Mouse (Mus musculus) Patski (cell line): Measurements from ENCODE around the gene Robo1. TPM values are rescaled to one million over a fixed set of nuclear protein-coding genes. Genes with fewer than 3 reads are reported as not detected.

Experiments used
- ATAC-seq: fragments of 100-300 bp; one replicate; pipeline ENCODE4 v1.8.0; 2021
- CTCF ChIA-PET: fragments of 350-600 bp; sonication (Branson Sonifier 250); formaldehyde crosslinking; loops from one replicate; lab custom pipeline; 2022; ENCODE audit warnings: inconsistent platforms; lab: Charles Lee
- POLR2A ChIA-PET: fragments of 350-600 bp; sonication (Branson Sonifier 250); formaldehyde crosslinking; loops from one replicate; lab custom pipeline; 2022; ENCODE audit warnings: antibody characterized with exemption, inconsistent platforms; lab: Charles Lee
- DNase-seq: peaks from one replicate; pipeline ENCODE4 v3.0.0-alpha.2; 2011; ENCODE audit warnings: low read depth, low spot score
- H3K27me3 ChIP-seq: fragments of 371-371 bp; one replicate; pipeline ENCODE4 v1.5.1; 2021
- CTCF ChIP-seq: fragments of 100-300 bp; IDR thresholded peaks from one replicate; pipeline ENCODE4 v1.5.1; 2021
- in situ Hi-C: fragments of 300-500 bp; cut with MboI; formaldehyde crosslinking; loops from 3 replicates; pipeline ENCODE4 v1.11.1; 2018; ENCODE audit warnings: low pct_unique_long_range_greater_than_20kb, mixed read lengths
- polyA plus RNA-seq: library from polyadenylated mRNA; unstranded; gene quantifications from one replicate; pipeline ENCODE4 v1.2.3, GENCODE M21; 2021

The Robo1 gene
- polyA plus RNA-seq, 1 experiment from 2014 or later: not detected

GRCm38 (mm10) chr16:72610661-72611112, 302.6 kb downstream of the Robo1 start:
- DNase-seq (no peak), ATAC-seq (no peak)
- in situ Hi-C loops: no loop called here
- TF ChIP-seq CTCF: no peak
- peaks cover 13% of the 10 kb centered on the region for H3K27me3 ChIP-seq
- CTCF ChIA-PET: interaction anchor here (0.7 kb wide), 1 partner anchor 107 kb away, joined by 3 read pairs; no protein-coding TSS in a partner anchor
- POLR2A ChIA-PET: interaction anchor here (0.6 kb wide), 1 partner anchor 27 kb away, joined by 3 read pairs; no protein-coding TSS in a partner anchor

DNA sequence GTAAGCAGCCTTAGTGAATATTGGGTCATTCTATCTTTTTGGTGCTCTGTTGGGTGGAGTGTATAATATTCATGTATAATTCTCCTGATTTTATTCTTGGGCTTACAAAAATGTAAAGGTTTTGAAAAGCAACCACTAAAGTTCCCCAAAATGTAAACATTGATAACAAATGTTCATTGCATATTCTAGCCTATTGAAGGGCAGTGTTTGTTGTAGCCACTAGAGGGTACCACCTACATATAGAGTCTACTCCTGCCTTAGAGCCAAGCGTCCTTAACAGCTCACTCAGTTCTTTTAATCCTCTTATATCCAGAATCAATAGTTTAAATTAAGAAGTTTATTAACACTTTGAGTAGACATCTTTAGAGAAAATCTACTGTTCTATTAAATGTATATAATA, 306.8 kb downstream of the Robo1 start:
- ChIA-PET POLR2A (no interaction called here), CTCF (no interaction called here)
- TF ChIP-seq CTCF: peak; percentile 15
- in situ Hi-C loops: no loop called here
- ATAC-seq (no peak), DNase-seq (no peak)
- H3K27me3 ChIP-seq: peaks cover 5% of the 10 kb centered on the region

DNA sequence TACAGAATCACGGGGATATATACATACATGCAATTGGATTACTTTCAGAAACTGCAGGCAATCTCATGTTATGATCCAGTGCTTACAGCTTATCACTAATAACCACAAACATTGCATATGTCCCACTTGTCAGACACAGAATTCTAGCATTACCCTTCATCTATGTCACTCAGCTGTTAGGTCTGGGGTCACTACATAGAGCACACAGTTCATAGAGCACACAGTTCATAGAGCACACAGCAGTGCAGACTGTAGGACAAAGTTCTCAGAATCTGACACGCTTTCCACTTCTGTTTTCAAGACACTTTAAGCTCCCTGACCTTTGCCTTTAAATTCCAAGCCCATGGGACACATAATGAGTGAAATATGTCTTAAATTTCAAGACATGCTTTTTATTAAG, 307.3 kb downstream of the Robo1 start:
- peaks cover 7% of the 10 kb centered on the region for H3K27me3 ChIP-seq
- ATAC-seq (no peak), DNase-seq (no peak)
- in situ Hi-C loops: no loop called here
- ChIA-PET CTCF (no interaction called here), POLR2A (no interaction called here)
- TF ChIP-seq CTCF: no peak

DNA sequence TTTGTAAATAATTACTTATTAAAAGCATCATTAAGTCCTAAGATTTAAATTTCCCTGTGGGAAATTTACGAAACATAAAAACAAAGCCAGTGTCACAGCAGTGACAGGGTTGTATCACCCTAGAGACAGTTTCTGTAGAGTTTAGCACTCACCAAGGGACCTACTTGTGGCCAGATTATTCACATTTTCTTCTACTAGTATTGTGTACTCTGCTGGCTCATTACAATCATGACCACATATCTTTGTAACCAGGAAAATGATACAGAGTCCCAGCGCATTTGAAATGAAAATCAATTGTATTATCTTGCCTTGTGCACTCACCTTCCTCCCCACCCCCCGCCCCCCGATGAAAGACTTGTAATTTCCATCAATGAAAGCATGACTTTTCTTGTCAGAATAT, 314.3 kb downstream of the Robo1 start:
- TF ChIP-seq CTCF: no peak
- no peak for ATAC-seq
- POLR2A ChIA-PET: no interaction called here

GRCm38 (mm10) chr16:72622868-72623267, 314.8 kb downstream of the Robo1 start:
- in situ Hi-C loops: no loop called here
- ATAC-seq: no peak
- POLR2A ChIA-PET: no interaction called here
- no peak for TF ChIP-seq CTCF
- no peak for DNase-seq
- CTCF ChIA-PET: no interaction called here
- H3K27me3 ChIP-seq: peaks cover 4% of the 10 kb centered on the region

More for the DNA sequence above, 314.3 kb downstream of the Robo1 start:
- CTCF ChIA-PET: no interaction called here
- peaks cover 4% of the 10 kb centered on the region for H3K27me3 ChIP-seq
- in situ Hi-C loops: no loop called here
- DNase-seq: no peak

DNA sequence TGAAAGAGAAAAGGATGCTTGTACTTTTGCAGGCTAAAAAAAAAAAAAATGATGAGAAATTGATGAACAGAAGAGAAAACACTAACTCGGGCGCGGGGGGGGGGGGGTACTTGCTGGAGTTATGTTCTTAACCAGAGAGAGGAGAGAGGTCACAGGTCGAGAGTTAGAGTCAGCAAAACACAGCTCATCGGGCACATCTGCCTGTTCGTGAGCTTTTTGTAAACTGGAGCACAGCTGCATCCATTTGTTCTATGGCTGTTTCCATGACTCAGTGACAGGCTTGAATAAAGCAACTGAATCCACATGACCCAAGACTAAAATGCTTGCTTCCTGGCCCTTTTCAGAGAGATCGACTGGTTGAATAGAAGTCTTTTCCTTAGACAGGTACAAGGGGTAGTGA, 325.7 kb downstream of the Robo1 start:
- ATAC-seq (no peak), DNase-seq (no peak)

DNA sequence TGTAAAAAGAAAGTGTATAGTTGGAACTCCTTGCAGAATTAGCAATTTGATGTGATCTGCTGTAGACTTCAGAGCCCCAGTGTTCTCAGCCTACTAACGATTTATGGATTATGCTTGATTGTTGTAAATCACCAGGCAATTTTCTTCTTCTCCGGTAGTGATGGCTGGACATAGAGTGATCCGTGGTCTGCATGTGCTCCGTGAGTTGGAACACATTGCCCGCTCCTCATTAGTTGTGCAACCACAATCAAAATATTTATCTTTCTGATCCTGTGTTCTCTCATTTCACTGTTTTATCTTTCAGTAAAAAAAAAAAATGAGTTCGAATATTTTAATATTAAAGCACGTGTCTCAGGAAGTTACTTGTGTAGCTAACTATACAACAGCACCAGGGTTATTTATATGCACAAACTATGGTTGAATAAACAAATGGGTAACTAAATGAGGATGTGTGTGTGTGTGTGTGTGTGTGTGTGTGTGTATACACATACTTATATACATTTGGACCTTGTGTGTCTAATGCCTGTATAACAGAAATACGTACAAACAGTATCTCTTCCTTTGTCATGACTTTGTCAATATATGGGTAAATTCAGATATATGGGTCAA, 331.3 kb downstream of the Robo1 start:
- DNase-seq: no peak
- CTCF ChIA-PET: no interaction called here
- no peaks in the 10 kb centered on the region for H3K27me3 ChIP-seq
- in situ Hi-C loops: no loop called here
- TF ChIP-seq CTCF: no peak
- POLR2A ChIA-PET: no interaction called here
- no peak for ATAC-seq

More for the DNA sequence above, 325.7 kb downstream of the Robo1 start:
- ChIA-PET CTCF (no interaction called here), POLR2A (no interaction called here)
- H3K27me3 ChIP-seq: no peaks in the 10 kb centered on the region
- in situ Hi-C loops: no loop called here
- no peak for TF ChIP-seq CTCF

- ATAC-seq (no peak), DNase-seq (no peak)
- POLR2A ChIA-PET: no interaction called here
- CTCF ChIA-PET: no interaction called here
- peaks cover 4% of the 10 kb centered on the region for H3K27me3 ChIP-seq
- no peak for TF ChIP-seq CTCF
- in situ Hi-C loops: no loop called here
These were observed 333.1 kb downstream of the Robo1 start for GRCm38 (mm10) chr16:72640932-72641811.

GRCm38 (mm10) chr16:72645890-72646289, 337.8 kb downstream of the Robo1 start:
- no peak for ATAC-seq
- in situ Hi-C loops: no loop called here
- no peak for TF ChIP-seq CTCF
- DNase-seq: no peak
- H3K27me3 ChIP-seq: peaks cover 4% of the 10 kb centered on the region
- ChIA-PET POLR2A (no interaction called here), CTCF (no interaction called here)

GRCm38 (mm10) chr16:72649314-72649713, 341.2 kb downstream of the Robo1 start:
- ChIA-PET POLR2A (no interaction called here), CTCF (no interaction called here)
- in situ Hi-C loops: no loop called here
- DNase-seq: no peak
- ATAC-seq: no peak
- peak; percentile 9 for TF ChIP-seq CTCF
- peaks cover 8% of the 10 kb centered on the region for H3K27me3 ChIP-seq

DNA sequence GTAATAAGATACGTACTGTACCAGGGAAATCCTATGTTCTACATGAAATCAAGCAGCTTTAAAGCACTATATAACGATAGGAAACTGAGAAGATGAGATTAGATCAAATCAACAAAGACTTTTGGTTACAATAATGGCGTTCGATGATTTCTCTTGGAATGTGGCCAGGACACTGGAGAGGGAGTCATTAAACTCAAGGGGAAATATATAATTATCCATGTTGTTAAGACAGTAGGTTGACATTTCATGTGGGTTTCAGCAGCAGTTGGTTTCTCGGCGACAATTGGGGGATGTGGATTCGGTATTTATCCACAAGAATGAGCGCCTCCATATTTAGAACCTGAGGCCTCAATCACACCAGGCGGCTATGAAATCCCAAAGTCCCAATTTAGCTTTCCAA, 347.3 kb downstream of the Robo1 start:
- H3K27me3 ChIP-seq: peaks cover 9% of the 10 kb centered on the region
- no peak for DNase-seq
- POLR2A ChIA-PET: no interaction called here
- no peak for TF ChIP-seq CTCF
- CTCF ChIA-PET: no interaction called here
- no peak for ATAC-seq
- in situ Hi-C loops: no loop called here
